Mouse (Mus musculus): ENCODE measurements around the gene Fosl2.
"Not testable (repeated sequence)": the region's sequence is repeated elsewhere in the genome, so short reads cannot be mapped to it uniquely, and the experiment has no call there.

Fosl2 gene

GRCm38 (mm10) chr5:32178720-32179119, 43.1 kb downstream of the Fosl2 start:
- not testable (repeated sequence) for DNase-seq (ENCODE audit: low spot score in 2 of 2)

- no peak for DNase-seq (ENCODE audit: low spot score in 2 of 2)
Measured at GRCm38 (mm10) chr5:32182885-32183629, 47.5 kb downstream of the Fosl2 start.

GRCm38 (mm10) chr5:32187717-32188116, 52.1 kb downstream of the Fosl2 start:
- DNase-seq (ENCODE audit: low spot score in 2 of 2), result no peak

- DNase-seq (ENCODE audit: low spot score in 2 of 2), result no peak
Measured at GRCm38 (mm10) chr5:32191259-32191658, 55.7 kb downstream of the Fosl2 start.

- DNase-seq (ENCODE audit: low spot score in 2 of 2), result no peak
Measured at GRCm38 (mm10) chr5:32192016-32192845, 56.6 kb downstream of the Fosl2 start.

GRCm38 (mm10) chr5:32194236-32194635, 58.6 kb downstream of the Fosl2 start:
- DNase-seq (ENCODE audit: low spot score in 2 of 2), result no peak

GRCm38 (mm10) chr5:32195857-32196609, 60.4 kb downstream of the Fosl2 start:
- no peak for DNase-seq (ENCODE audit: low spot score in 2 of 2)

GRCm38 (mm10) chr5:32197698-32198097, 62.1 kb downstream of the Fosl2 start:
- DNase-seq (ENCODE audit: low spot score in 2 of 2), result peak; percentile 66 to 78

GRCm38 (mm10) chr5:32199136-32199535, 63.5 kb downstream of the Fosl2 start:
- no peak for DNase-seq (ENCODE audit: low spot score in 2 of 2)

GRCm38 (mm10) chr5:32199594-32199993, 64.0 kb downstream of the Fosl2 start:
- DNase-seq (ENCODE audit: low spot score in 2 of 2), result no peak

GRCm38 (mm10) chr5:32204653-32205052, 69.1 kb downstream of the Fosl2 start:
- DNase-seq (ENCODE audit: low spot score in 2 of 2), result no peak

GRCm38 (mm10) chr5:32206726-32207125, 71.1 kb downstream of the Fosl2 start:
- no peak for DNase-seq (ENCODE audit: low spot score in 2 of 2)

Measured in frontal cortex, postnatal 10 days (tissue).